Mouse (Mus musculus) ES-CJ7 (cell line): ENCODE measurements at regions not wholly inside any gene's neighbourhood (a gene's known extent, or its start where the extent isn't known, plus 50 kb on each side); places are given as distances from the start of the nearest gene placed in this dataset.

ENCODE experiments used
- DNase-seq: peaks from one replicate; pipeline ENCODE4 v3.0.0; 2011; ENCODE audit warnings: low read depth, low spot score

GRCm38 (mm10) chr1:103762044-103762663 is 1006.2 kb upstream of the Cdh20 start:
- DNase-seq, result no peak

GRCm38 (mm10) chr1:103762745-103763144 is 1005.6 kb upstream of the Cdh20 start:
- DNase-seq, result peak; percentile 71

- no peak for DNase-seq
These were observed 1001.0 kb upstream of the Cdh20 start for GRCm38 (mm10) chr1:103767315-103767714.

- DNase-seq, result peak; percentile 16
These were observed 983.6 kb upstream of the Cdh20 start for GRCm38 (mm10) chr1:103784692-103785091.

GRCm38 (mm10) chr1:103796337-103796736 is 972.0 kb upstream of the Cdh20 start:
- DNase-seq, result no peak

- DNase-seq, result peak; percentile 44
These were observed 969.0 kb upstream of the Cdh20 start for GRCm38 (mm10) chr1:103799343-103799742.

- DNase-seq, result no peak
These were observed 950.4 kb upstream of the Cdh20 start for GRCm38 (mm10) chr1:103817946-103818345.
